Mouse (Mus musculus) mesoderm, embryonic 11.5 days (tissue): ENCODE measurements at regions not wholly inside any gene's neighbourhood (a gene's known extent, or its start where the extent isn't known, plus 50 kb on each side); places are given as distances from the start of the nearest gene placed in this dataset.

Experiments
- DNase-seq: peaks from one replicate; pipeline ENCODE4 v3.0.0-alpha.2; 2012; ENCODE audit warnings: low read depth, low spot score

- no peak for DNase-seq
These were observed 119.9 kb upstream of the Msx2 start for GRCm38 (mm10) chr13:53592755-53593154.

- no peak for DNase-seq
These were observed 113.9 kb upstream of the Msx2 start for GRCm38 (mm10) chr13:53586771-53587170.

- DNase-seq: no peak
These were observed 111.7 kb upstream of the Msx2 start for GRCm38 (mm10) chr13:53584504-53585130.

GRCm38 (mm10) chr13:53553876-53554577, 81.2 kb upstream of the Msx2 start:
- peak; percentile 51 for DNase-seq

- DNase-seq: no peak
These were observed 80.5 kb upstream of the Msx2 start for GRCm38 (mm10) chr13:53553192-53553875.

GRCm38 (mm10) chr13:53548396-53548795, 75.5 kb upstream of the Msx2 start:
- DNase-seq: no peak

- DNase-seq: peak; percentile 59
These were observed 70.4 kb upstream of the Msx2 start for GRCm38 (mm10) chr13:53543291-53543690.

- DNase-seq: no peak
These were observed 66.9 kb upstream of the Msx2 start for GRCm38 (mm10) chr13:53539797-53540196.

GRCm38 (mm10) chr13:53537937-53538336, 65.1 kb upstream of the Msx2 start:
- DNase-seq: no peak

- no peak for DNase-seq
These were observed 63.0 kb upstream of the Msx2 start for GRCm38 (mm10) chr13:53535781-53536425.

- no peak for DNase-seq
These were observed 60.9 kb upstream of the Msx2 start for GRCm38 (mm10) chr13:53533738-53534137.

- no peak for DNase-seq
These were observed 54.0 kb upstream of the Msx2 start for GRCm38 (mm10) chr13:53526880-53527279.

GRCm38 (mm10) chr13:53522807-53523206, 49.9 kb upstream of the Msx2 start:
- no peak for DNase-seq
